ENCODE assay signal across 8 mouse cellular contexts in the genomic region with DNA sequence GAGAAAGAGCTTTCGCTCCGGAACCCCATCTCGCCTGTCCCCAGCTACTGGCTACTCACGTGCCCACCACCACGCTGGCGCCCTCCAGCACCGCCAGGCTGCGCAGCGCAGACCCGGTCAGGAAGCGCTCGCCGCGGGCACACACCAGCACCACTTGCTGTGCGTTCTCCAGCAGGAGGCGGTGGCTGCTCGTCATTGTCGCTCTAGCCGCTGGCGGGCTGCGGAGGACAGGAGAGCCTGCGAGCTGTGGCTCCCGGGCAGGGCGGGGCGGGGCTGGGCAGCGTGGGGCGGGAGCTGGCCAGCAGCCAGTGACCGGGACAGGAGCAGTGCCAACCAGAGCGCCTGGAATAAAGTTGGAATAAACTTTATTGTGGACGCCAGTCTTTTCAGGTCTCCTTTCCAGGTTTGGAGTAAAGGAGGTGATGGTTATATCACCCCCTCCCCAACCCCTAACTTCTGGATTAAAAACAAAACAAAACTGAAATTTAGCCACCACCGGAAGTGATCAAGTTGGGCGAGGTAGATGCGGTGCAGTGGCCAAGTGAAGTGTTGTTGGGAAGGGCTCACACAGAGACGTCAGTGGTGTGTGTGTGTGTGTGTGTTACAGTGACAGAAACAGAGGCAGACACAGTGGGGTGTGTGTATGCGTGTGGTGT. TPM values are rescaled to one million over a fixed set of nuclear protein-coding genes. Genes with fewer than 3 reads are reported as not detected.
DNase-seq lines count a peak whose midpoint lies in the region; ATAC-seq and TF ChIP-seq lines count a peak whose summit lies in the region.

A gene (minus strand): TSS at position 259 of the 656 bp plus-strand sequence.

- H3K4me3 ChIP-seq in E14TG2a.4 (replicated peaks; ENCODE audit: low read length): peak within 1 kb of the TSS; percentile 59
- H3K4me3 ChIP-seq in forebrain, embryonic 14.5 days (ENCODE audit: low read depth, low read length): peak within 1 kb of the TSS; percentile 30
- peak within 1 kb of the TSS; percentile 37 for H3K4me3 ChIP-seq in lung, embryonic 14.5 days (ENCODE audit: low read depth, low read length)

- peak; percentile 33 for DNase-seq in cerebellum, adult 11 months
- peak; percentile 85 for DNase-seq in forebrain, embryonic 14.5 days (ENCODE audit: low spot score)
- DNase-seq in heart, postnatal 14 days: peak; percentile 84 to 85
- peak; percentile 50 for DNase-seq in large intestine, adult 2 months (ENCODE audit: low read depth, low spot score)
- DNase-seq in lung, embryonic 14.5 days: peak; percentile 92
- DNase-seq in thymus, adult 18-20 months: peak; percentile 75 to 82

- intact Hi-C loops in heart, postnatal 14 days (cut with DNase I): loop anchor here (10.0 kb wide), 1 partner anchor 495 kb away; no protein-coding TSS in a partner anchor

- WGBS in forebrain, embryonic 14.5 days: 3% methylated on average over 35 of the region's 35 CpGs
- 1% methylated on average over 35 of the region's 35 CpGs for WGBS in large intestine, adult 2 months
- 2% methylated on average over 35 of the region's 35 CpGs for WGBS in lung, embryonic 14.5 days

- peaks cover 43% of the 10 kb centered on the region for H3K4me1 ChIP-seq in E14TG2a.4 (replicated peaks; ENCODE audit: low read depth, low read length)
- no peaks in the 10 kb centered on the region for H3K4me1 ChIP-seq in forebrain, embryonic 14.5 days (ENCODE audit: control insufficient read depth, insufficient read depth, low read length)
- no peaks in the 10 kb centered on the region for H3K4me1 ChIP-seq in lung, embryonic 14.5 days (ENCODE audit: insufficient read depth)

- ATAC-seq in forebrain, embryonic 14.5 days: peak; percentile 95
- ATAC-seq in lung, embryonic 14.5 days (ENCODE audit: insufficient read depth): peak; percentile 95
- ATAC-seq in neutrophil, adult 5-6 weeks (ENCODE audit: extremely low read depth, insufficient number of reproducible peaks, low FRiP score, poor library complexity, severe bottlenecking): peak; percentile 86

- no peak within 1 kb of the TSS for H3K27ac ChIP-seq in forebrain, embryonic 14.5 days (ENCODE audit: low read depth, low read length)
- H3K27ac ChIP-seq in lung, embryonic 14.5 days (ENCODE audit: low read depth): no peak within 1 kb of the TSS

- H3K36me3 ChIP-seq in E14TG2a.4 (ENCODE audit: insufficient read depth, low read length): no peaks in the 10 kb centered on the region
- no peaks in the 10 kb centered on the region for H3K36me3 ChIP-seq in forebrain, embryonic 14.5 days (ENCODE audit: control insufficient read depth, insufficient read depth, low read length)
- H3K36me3 ChIP-seq in lung, embryonic 14.5 days (ENCODE audit: insufficient read depth): no peaks in the 10 kb centered on the region

- peak within 1 kb of the TSS; percentile 54 for H3K9ac ChIP-seq in forebrain, embryonic 14.5 days (ENCODE audit: low read length)
- 0 out of 2 replicates have a peak within 1 kb of the TSS, but pooled peaks have one; percentile 40 for H3K9ac ChIP-seq in lung, embryonic 14.5 days

- H3K27me3 ChIP-seq in E14TG2a.4 (ENCODE audit: insufficient read depth, low read length): peaks cover 37% of the 10 kb centered on the region
- no peaks in the 10 kb centered on the region for H3K27me3 ChIP-seq in forebrain, embryonic 14.5 days (replicated peaks; ENCODE audit: control insufficient read depth, insufficient read depth, low read length)
- H3K27me3 ChIP-seq in lung, embryonic 14.5 days (ENCODE audit: insufficient read depth, low read length): no peaks in the 10 kb centered on the region

- peak within 1 kb of the TSS; percentile 69 for H3K4me2 ChIP-seq in forebrain, embryonic 14.5 days (ENCODE audit: low read length)
- H3K4me2 ChIP-seq in lung, embryonic 14.5 days: peak within 1 kb of the TSS; percentile 71

- no peak for TF ChIP-seq CTCF in E14TG2a.4 (conservative IDR thresholded peaks at IDR 0.05; ENCODE audit: low read length)
- TF ChIP-seq CTCF in lung, embryonic 14.5 days (IDR thresholded peaks at IDR 0.05; ENCODE audit: low read depth): peak; percentile 85

- H3K9me3 ChIP-seq in E14TG2a.4 (ENCODE audit: low read length): no peaks in the 10 kb centered on the region
- no peaks in the 10 kb centered on the region for H3K9me3 ChIP-seq in forebrain, embryonic 14.5 days (replicated peaks; ENCODE audit: control insufficient read depth, low read length)
- H3K9me3 ChIP-seq in lung, embryonic 14.5 days (ENCODE audit: low read depth, low read length): no peaks in the 10 kb centered on the region

RNA-seq across cellular contexts. Expression of the gene that starts here (rescaled TPM):
- 0.18 TPM in 1 of 2 replicates, not detected in the other for polyA plus RNA-seq in forebrain, embryonic 14.5 days (2014; fragmentation: Nextera tagmentation; extraction: Ambion mirVana)
- total RNA-seq in heart, postnatal 14 days (2021): not detected
- polyA plus RNA-seq in large intestine, adult 2 months (2012; rRNA removed): 0.06 and 0.10 TPM in 2 replicates
- polyA plus RNA-seq in lung, embryonic 14.5 days (2014; fragmentation: Nextera tagmentation; extraction: Ambion mirVana): 0.32 and 0.41 TPM in 2 replicates
- total RNA-seq in neutrophil, adult 5-6 weeks (2017): 0.25 TPM in 1 of 2 replicates, not detected in the other

Comparison
In these comparisons a context has a peak if more than half of its experiments do, and no peak if none do; other contexts are left out.
1. Peak in DNase-seq, ATAC-seq, H3K4me3 ChIP-seq, H3K9ac ChIP-seq and H3K4me2 ChIP-seq in forebrain, embryonic 14.5 days; RNA of the gene not detected or under 1 TPM.
2. Peak in DNase-seq in heart, postnatal 14 days; RNA of the gene not detected or under 1 TPM.
3. Peak in DNase-seq in large intestine, adult 2 months; RNA of the gene not detected or under 1 TPM.
4. Peak in DNase-seq, ATAC-seq, H3K4me3 ChIP-seq, H3K9ac ChIP-seq and H3K4me2 ChIP-seq in lung, embryonic 14.5 days; RNA of the gene not detected or under 1 TPM.
5. Peak in ATAC-seq in neutrophil, adult 5-6 weeks; RNA of the gene not detected or under 1 TPM.
6. DNase-seq: peak in every context shown above with its lines; median percentile 92 in lung, embryonic 14.5 days; 85 in forebrain, embryonic 14.5 days; 84 in heart, postnatal 14 days; 78 in thymus, adult 18-20 months; 50 in large intestine, adult 2 months; 33 in cerebellum, adult 11 months.